Mouse (Mus musculus) spleen, adult 2 months (tissue): ENCODE data around the gene Chfr. TPM values are rescaled to one million over a fixed set of nuclear protein-coding genes. Genes with fewer than 3 reads are reported as not detected.

Experiments used
- DNase-seq, 2 experiments: peaks; one replicate each; pipeline versions ENCODE4 v3.0.0 to v3.0.0-alpha.2; 2012 to 2021; ENCODE audit warnings: low spot score in 2 of 2, low read depth in 1 of 2
- H3K27ac ChIP-seq: fragments of 200-500 bp; 2 replicates; pipeline ENCODE4 v1.5.1; 2012; ENCODE audit warnings: low read length, inconsistent platforms; ENCODE audit not compliant: insufficient read depth
- H3K27me3 ChIP-seq: fragments of 200-500 bp; 2 replicates; pipeline ENCODE4 v1.6.1; 2012; ENCODE audit warnings: mild to moderate bottlenecking, moderate library complexity, low read length, inconsistent platforms; ENCODE audit not compliant: control insufficient read depth, insufficient read depth
- H3K36me3 ChIP-seq: fragments of 200-500 bp; 2 replicates; pipeline ENCODE4 v1.6.1; 2012; ENCODE audit warnings: mild to moderate bottlenecking, low read length, inconsistent platforms; ENCODE audit not compliant: control insufficient read depth, insufficient read depth
- H3K4me1 ChIP-seq: fragments of 200-500 bp; 2 replicates; pipeline ENCODE4 v1.6.1; 2011; ENCODE audit warnings: inconsistent platforms; ENCODE audit not compliant: control insufficient read depth, insufficient read depth, insufficient read length
- H3K4me3 ChIP-seq: fragments of 200-500 bp; 2 replicates; pipeline ENCODE4 v1.5.1; 2011; ENCODE audit warnings: mild to moderate bottlenecking, inconsistent platforms; ENCODE audit not compliant: insufficient read depth, insufficient read length; ENCODE audit errors: extremely low read depth
- CTCF ChIP-seq: fragments of 200-500 bp; IDR thresholded peaks from 2 replicates; pipeline ENCODE4 v1.5.1; 2011; ENCODE audit warnings: mild to moderate bottlenecking, inconsistent platforms; ENCODE audit not compliant: insufficient read depth, insufficient read length, insufficient replicate concordance; ENCODE audit errors: extremely low read depth
- POLR2A ChIP-seq: fragments of 200-500 bp; IDR thresholded peaks from 2 replicates; pipeline ENCODE4 v1.6.1; 2011; ENCODE audit warnings: low read depth, low read length, inconsistent platforms
- WGBS: fragments of 180-500 bp; shearing (Covaris S2); methylation state at CpG from one replicate; pipeline ENCODE4 v1.1.7; 2018; 5-methylcytosine and 5-hydroxymethylcytosine counted together
- polyA plus RNA-seq: library from polyadenylated mRNA; depleted of rRNA; stranded (reverse); fragments of >200 nt; gene quantifications from 2 replicates; pipeline ENCODE4 v1.2.3, GENCODE M21; 2012; rRNA removed

The Chfr gene
- 59.3 and 68.9 TPM in 2 replicates for polyA plus RNA-seq

DNA sequence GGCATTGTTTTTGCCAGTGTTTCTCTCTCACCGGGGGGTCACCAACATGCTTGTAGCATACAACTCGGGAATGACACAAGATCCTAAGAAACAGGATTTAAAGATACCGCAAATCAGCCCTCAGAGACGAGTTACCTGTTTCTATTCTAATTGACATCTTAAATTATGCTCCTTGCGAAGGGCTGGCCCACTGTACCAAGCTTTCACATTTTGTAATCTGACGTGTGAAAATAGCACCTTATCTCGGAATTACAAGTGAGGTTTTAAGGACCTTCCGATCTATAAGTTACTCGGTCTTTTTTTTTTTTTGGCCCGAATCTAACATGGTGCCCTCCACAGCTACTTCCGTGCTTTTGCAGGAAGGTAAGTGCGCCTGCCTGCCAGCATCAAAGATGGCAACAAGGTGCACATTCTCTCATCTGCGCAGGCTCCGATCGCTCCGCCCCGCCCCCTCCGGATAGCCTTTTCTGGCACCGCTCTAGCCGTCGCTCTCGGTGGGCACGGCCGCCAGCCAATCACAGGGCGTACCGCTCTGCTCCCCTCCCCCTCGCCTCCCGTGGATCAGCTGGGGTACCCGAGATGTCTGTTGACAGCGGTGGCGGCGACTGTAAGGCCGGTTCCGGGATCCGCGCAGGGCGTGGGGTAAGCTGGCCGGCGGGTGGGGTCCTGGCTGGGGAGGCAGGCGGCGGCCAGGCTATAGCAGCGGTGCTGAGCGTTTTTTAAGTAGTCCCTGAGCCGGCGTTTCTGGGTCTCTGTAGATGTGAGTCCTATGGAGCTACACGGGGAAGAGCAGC is at the start of gene Chfr:
Gene Chfr (plus strand): TSS at position 550 of the 794 bp plus-strand sequence.
- Histone ChIP-seq H3K27ac (peak within 1 kb of the TSS; percentile 76), H3K4me1 (no peaks in the 10 kb centered on the region), H3K36me3 (no peaks in the 10 kb centered on the region; the same call in 1 of the 2 replicates), H3K27me3 (no peaks in the 10 kb centered on the region), H3K4me3 (peak within 1 kb of the TSS; percentile 88)
- DNase-seq: peak; percentile 96 to 99
- TF ChIP-seq CTCF (no peak), POLR2A (peak; percentile 73)
- WGBS: 4% methylated on average over 46 of the region's 46 CpGs

DNA sequence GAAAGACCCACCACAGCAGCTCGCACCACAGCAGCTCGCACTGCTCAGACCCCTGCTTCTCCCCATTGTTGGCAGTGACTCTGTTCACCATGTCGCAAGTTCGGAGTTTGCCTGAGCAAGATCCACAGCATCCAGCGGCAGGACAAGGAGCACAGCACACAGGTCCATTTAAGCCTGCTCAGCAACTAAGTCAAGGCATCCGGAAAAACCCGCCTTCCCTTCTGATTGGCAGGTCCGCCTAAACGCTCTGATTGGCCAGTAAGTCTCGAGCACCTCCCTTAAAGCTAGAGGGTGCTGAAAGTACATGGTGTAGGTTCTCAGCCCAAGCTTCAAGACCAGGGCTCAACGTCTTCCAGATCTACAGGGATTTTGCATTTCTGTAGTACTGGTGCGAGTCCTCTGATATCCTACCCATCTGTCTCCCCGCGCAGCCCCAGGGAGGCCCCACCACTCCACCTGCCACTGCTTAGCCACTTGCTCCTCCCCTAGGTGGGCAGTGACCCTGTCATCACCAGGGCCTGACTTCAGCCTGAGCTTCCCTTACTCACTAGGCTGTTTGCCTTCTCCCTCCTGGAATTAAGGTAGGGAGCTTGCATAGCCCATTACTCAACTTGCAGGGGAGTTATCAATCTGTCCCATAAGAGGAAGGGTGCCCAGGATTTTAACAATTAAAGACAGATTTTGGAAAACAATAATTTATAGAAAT is 49.3 kb upstream of the Chfr start:
- Histone ChIP-seq H3K36me3 (no peaks in the 10 kb centered on the region), H3K27ac (no peak overlapping the region), H3K4me3 (no peak overlapping the region), H3K27me3 (no peaks in the 10 kb centered on the region), H3K4me1 (no peaks in the 10 kb centered on the region)
- WGBS: 83% methylated on average over 14 of the region's 14 CpGs
- DNase-seq: no peak
- no peak for TF ChIP-seq POLR2A
- no peak for TF ChIP-seq CTCF

GRCm38 (mm10) chr5:110091546-110091945 is 44.1 kb upstream of the Chfr start:
- Histone ChIP-seq H3K4me3 (no peak overlapping the region), H3K36me3 (no peaks in the 10 kb centered on the region), H3K27me3 (no peaks in the 10 kb centered on the region), H3K27ac (no peak overlapping the region), H3K4me1 (no peaks in the 10 kb centered on the region)
- no peak for TF ChIP-seq POLR2A
- no peak for TF ChIP-seq CTCF
- DNase-seq: no peak
- WGBS: 17% methylated on average over 2 of the region's 2 CpGs

GRCm38 (mm10) chr5:110094030-110094846 is 41.4 kb upstream of the Chfr start, which contains the start of gene Gm35315:
Gene Gm35315, minus strand, starts transcription at chr5:110094420.
- TF ChIP-seq POLR2A: peak; percentile 43; the same call in 1 of the 2 replicates
- TF ChIP-seq CTCF: no peak
- Histone ChIP-seq H3K27ac (peak within 1 kb of the TSS; percentile 85), H3K4me3 (peak within 1 kb of the TSS; percentile 60), H3K36me3 (no peaks in the 10 kb centered on the region), H3K4me1 (no peaks in the 10 kb centered on the region), H3K27me3 (no peaks in the 10 kb centered on the region)
- peak; percentile 84 for DNase-seq
- under 1% methylated on average over 25 of the region's 25 CpGs for WGBS

- Histone ChIP-seq H3K27ac (peak overlapping the region; percentile 85), H3K4me1 (no peaks in the 10 kb centered on the region), H3K27me3 (no peaks in the 10 kb centered on the region), H3K36me3 (no peaks in the 10 kb centered on the region), H3K4me3 (peak overlapping the region; percentile 60)
- 6% methylated on average over 4 of the region's 4 CpGs for WGBS
- TF ChIP-seq CTCF (no peak), POLR2A (no peak)
- DNase-seq: no peak
Observed at GRCm38 (mm10) chr5:110094847-110095213, 40.8 kb upstream of the Chfr start.

GRCm38 (mm10) chr5:110098991-110099477 is 36.6 kb upstream of the Chfr start:
- DNase-seq: no peak
- H3K36me3 ChIP-seq: peaks cover 9% of the 10 kb centered on the region
- H3K27me3 ChIP-seq: no peaks in the 10 kb centered on the region
- no peak for TF ChIP-seq POLR2A
- TF ChIP-seq CTCF: no peak
- H3K4me1 ChIP-seq: peaks cover 8% of the 10 kb centered on the region
- H3K4me3 ChIP-seq: no peak overlapping the region
- 69% methylated on average over 1 of the region's 1 CpGs for WGBS
- H3K27ac ChIP-seq: no peak overlapping the region
